Mouse (Mus musculus) forebrain, postnatal 0 days (tissue): ENCODE results near the gene Nyap1. TPM values are rescaled to one million over a fixed set of nuclear protein-coding genes. Genes with fewer than 3 reads are reported as not detected.
A peak's percentile ranks its signal among the peaks of the same experiment; 100 is the strongest.

ENCODE experiments used
- ATAC-seq: fragments of 200-750 bp; cut with Nextera tagmentation; 2 replicates; pipeline ENCODE4 v1.8.0; 2017; ENCODE audit warnings: mild to moderate bottlenecking, moderate library complexity
- DNase-seq: peaks from one replicate; pipeline ENCODE4 v3.0.0-alpha.2; 2015
- H3K27ac ChIP-seq: fragments of 300-500 bp; sonication (generic); 2 replicates; pipeline ENCODE4 v1.5.1; 2014; ENCODE audit warnings: low read depth, mild to moderate bottlenecking, antibody characterized with exemption, low read length, moderate library complexity, mixed read lengths
- H3K27me3 ChIP-seq: fragments of 300-500 bp; sonication (generic); 2 replicates; pipeline ENCODE4 v1.6.1; 2014; ENCODE audit warnings: mild to moderate bottlenecking, low read length, mixed read lengths; ENCODE audit not compliant: insufficient read depth
- H3K36me3 ChIP-seq: fragments of 300-500 bp; sonication (generic); 2 replicates; pipeline ENCODE4 v1.6.1; 2014; ENCODE audit warnings: mild to moderate bottlenecking, moderate library complexity; ENCODE audit not compliant: insufficient read depth
- H3K4me1 ChIP-seq: fragments of 300-500 bp; sonication (generic); 2 replicates; pipeline ENCODE4 v1.6.1; 2014; ENCODE audit warnings: antibody characterized with exemption; ENCODE audit not compliant: insufficient read depth
- H3K4me2 ChIP-seq: fragments of 300-500 bp; sonication (generic); 2 replicates; pipeline ENCODE4 v1.6.1; 2014; ENCODE audit warnings: low read depth, mild to moderate bottlenecking, moderate library complexity
- H3K4me3 ChIP-seq: fragments of 300-500 bp; sonication (generic); 2 replicates; pipeline ENCODE4 v1.5.1; 2014; ENCODE audit warnings: low read depth, low read length, mixed read lengths
- H3K9ac ChIP-seq: fragments of 300-500 bp; sonication (generic); 2 replicates; pipeline ENCODE4 v1.6.1; 2014; ENCODE audit warnings: mild to moderate bottlenecking
- H3K9me3 ChIP-seq: fragments of 300-500 bp; sonication (generic); 2 replicates; pipeline ENCODE4 v1.6.1; 2016; ENCODE audit warnings: low read length
- CTCF ChIP-seq: sonication (generic); IDR thresholded peaks from 2 replicates; pipeline ENCODE4 v1.5.1; 2016; ENCODE audit warnings: antibody characterized with exemption, control low read depth, low read depth
- WGBS: fragments of 180-500 bp; shearing (Covaris S2); extraction: QIAGEN DNeasy Blood & Tissue Kit; methylation state at CpG from one replicate; pipeline ENCODE4 v1.1.7; 2014; 5-methylcytosine and 5-hydroxymethylcytosine counted together
- polyA plus RNA-seq: library from polyadenylated mRNA; unstranded; fragments of >200 nt; fragmentation: Nextera tagmentation; extraction: Ambion mirVana; gene quantifications from 2 replicates; pipeline ENCODE4 v1.2.1, GENCODE M21; 2015
- total RNA-seq: library from RNA; depleted of rRNA; stranded (reverse); fragments of >200 nt; gene quantifications from 2 replicates; pipeline ENCODE4 v1.2.3, GENCODE M21; 2014

The Nyap1 gene
- total and polyA plus RNA-seq, 2 experiments from 2014 or later, result 48.9 to 252 TPM

GRCm38 (mm10) chr5:137785164-137786031 is 44.0 kb upstream of the Nyap1 start:
- Histone ChIP-seq H3K4me2 (peak overlapping the region; percentile 69), H3K4me1 (peaks cover 27% of the 10 kb centered on the region), H3K27ac (peak overlapping the region; percentile 97), H3K9me3 (no peaks in the 10 kb centered on the region), H3K36me3 (peaks cover 39% of the 10 kb centered on the region), H3K9ac (peak overlapping the region; percentile 88), H3K4me3 (peak overlapping the region; percentile 68), H3K27me3 (no peaks in the 10 kb centered on the region)
- ATAC-seq, result peak; percentile 0; the same call in 1 of the 2 replicates
- no peak for TF ChIP-seq CTCF
- no peak for DNase-seq
- WGBS, result 7% methylated on average over 57 of the region's 62 CpGs

- Histone ChIP-seq H3K4me2 (peak overlapping the region; percentile 69), H3K27ac (no peak overlapping the region), H3K9me3 (no peaks in the 10 kb centered on the region), H3K4me3 (peak overlapping the region; percentile 68), H3K27me3 (no peaks in the 10 kb centered on the region), H3K4me1 (peaks cover 36% of the 10 kb centered on the region), H3K9ac (peak overlapping the region; percentile 88; the same call in 1 of the 2 replicates), H3K36me3 (peaks cover 42% of the 10 kb centered on the region)
- no peak for TF ChIP-seq CTCF
- no peak for DNase-seq
- no peak for ATAC-seq
- 86% methylated on average over 14 of the region's 14 CpGs for WGBS
Measured at GRCm38 (mm10) chr5:137784546-137784945, 43.1 kb upstream of the Nyap1 start.

- 69% methylated on average over 9 of the region's 9 CpGs for WGBS
- no peaks in the 10 kb centered on the region for H3K9me3 ChIP-seq
- H3K27ac ChIP-seq, result no peak overlapping the region
- H3K27me3 ChIP-seq, result no peaks in the 10 kb centered on the region
- H3K4me2 ChIP-seq, result peak overlapping the region; percentile 69
- peaks cover 36% of the 10 kb centered on the region for H3K4me1 ChIP-seq
- no peak for TF ChIP-seq CTCF
- H3K36me3 ChIP-seq, result peaks cover 42% of the 10 kb centered on the region
- DNase-seq (no peak), ATAC-seq (no peak)
- 0 out of 2 replicates have a peak overlapping the region, but pooled peaks have one; percentile 7 for H3K4me3 ChIP-seq
- peak overlapping the region; percentile 25 for H3K9ac ChIP-seq
Measured at GRCm38 (mm10) chr5:137783901-137784540, 42.6 kb upstream of the Nyap1 start.

DNA sequence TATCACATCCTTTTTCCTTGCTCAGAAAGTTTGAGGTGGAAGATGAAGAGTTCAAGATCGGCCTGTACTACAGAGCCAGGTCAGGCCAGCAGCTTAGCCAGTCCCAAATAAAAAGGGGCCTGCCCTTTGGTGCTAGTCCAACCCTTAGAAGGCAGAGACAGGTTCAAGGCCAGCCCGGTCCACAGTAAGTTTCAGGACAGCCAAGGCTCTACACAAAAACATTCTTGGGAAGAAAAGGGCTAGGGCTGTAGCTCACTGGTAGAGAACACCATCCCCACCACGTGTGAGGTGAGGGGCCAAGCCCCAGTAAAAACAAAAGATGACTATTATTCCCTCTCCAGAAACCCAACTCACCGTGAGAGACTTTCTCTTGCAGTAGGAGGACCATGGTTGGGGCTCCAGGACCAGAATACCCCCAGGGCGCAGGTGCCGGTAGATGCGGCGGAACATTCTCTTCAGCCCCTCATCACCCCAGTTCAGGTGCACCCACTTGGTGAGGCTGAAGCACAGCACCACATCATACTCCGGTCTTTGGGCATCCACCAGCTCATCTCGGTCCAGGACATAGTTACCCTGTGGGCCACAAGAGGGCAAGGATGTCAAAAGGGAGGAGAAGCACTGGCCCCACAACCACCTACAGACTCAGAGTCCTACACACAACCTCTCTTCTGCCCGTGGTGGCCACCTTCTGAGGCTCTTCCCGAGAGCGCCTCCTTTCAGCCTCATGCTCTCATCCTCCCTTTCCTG is 41.5 kb upstream of the Nyap1 start:
- peaks cover 37% of the 10 kb centered on the region for H3K4me1 ChIP-seq
- ATAC-seq, result no peak
- H3K27ac ChIP-seq, result no peak overlapping the region
- no peaks in the 10 kb centered on the region for H3K9me3 ChIP-seq
- no peak for DNase-seq
- no peak overlapping the region for H3K4me3 ChIP-seq
- H3K4me2 ChIP-seq, result peak overlapping the region; percentile 69
- no peak for TF ChIP-seq CTCF
- WGBS, result 84% methylated on average over 13 of the region's 13 CpGs
- H3K36me3 ChIP-seq, result peaks cover 42% of the 10 kb centered on the region
- H3K27me3 ChIP-seq, result no peaks in the 10 kb centered on the region
- peak overlapping the region; percentile 25; the same call in 1 of the 2 replicates for H3K9ac ChIP-seq

DNA sequence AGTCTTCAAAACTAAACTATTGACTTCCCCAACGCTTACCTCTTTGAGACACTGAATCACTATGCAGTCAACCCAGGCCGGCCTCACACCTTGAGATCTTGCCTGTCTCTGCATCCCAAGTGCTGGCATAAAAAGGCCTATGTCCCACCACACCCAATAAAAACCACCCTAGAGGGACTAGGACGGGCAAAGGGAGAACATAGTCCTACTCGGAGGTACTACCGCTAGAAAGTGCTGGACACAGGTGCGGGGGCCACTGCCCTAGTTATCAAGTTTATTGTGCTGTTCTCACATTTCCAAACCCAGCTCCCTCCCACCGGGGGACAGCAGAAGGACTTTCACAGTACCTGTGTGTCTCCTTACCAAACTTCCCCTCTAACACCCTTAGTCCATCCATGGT is 40.3 kb upstream of the Nyap1 start:
- Histone ChIP-seq H3K9me3 (no peaks in the 10 kb centered on the region), H3K4me3 (no peak overlapping the region), H3K4me2 (no peak overlapping the region), H3K36me3 (peaks cover 42% of the 10 kb centered on the region), H3K27ac (no peak overlapping the region), H3K4me1 (peaks cover 39% of the 10 kb centered on the region), H3K27me3 (no peaks in the 10 kb centered on the region), H3K9ac (no peak overlapping the region)
- DNase-seq, result no peak
- TF ChIP-seq CTCF, result no peak
- WGBS, result 91% methylated on average over 7 of the region's 7 CpGs
- ATAC-seq, result no peak

DNA sequence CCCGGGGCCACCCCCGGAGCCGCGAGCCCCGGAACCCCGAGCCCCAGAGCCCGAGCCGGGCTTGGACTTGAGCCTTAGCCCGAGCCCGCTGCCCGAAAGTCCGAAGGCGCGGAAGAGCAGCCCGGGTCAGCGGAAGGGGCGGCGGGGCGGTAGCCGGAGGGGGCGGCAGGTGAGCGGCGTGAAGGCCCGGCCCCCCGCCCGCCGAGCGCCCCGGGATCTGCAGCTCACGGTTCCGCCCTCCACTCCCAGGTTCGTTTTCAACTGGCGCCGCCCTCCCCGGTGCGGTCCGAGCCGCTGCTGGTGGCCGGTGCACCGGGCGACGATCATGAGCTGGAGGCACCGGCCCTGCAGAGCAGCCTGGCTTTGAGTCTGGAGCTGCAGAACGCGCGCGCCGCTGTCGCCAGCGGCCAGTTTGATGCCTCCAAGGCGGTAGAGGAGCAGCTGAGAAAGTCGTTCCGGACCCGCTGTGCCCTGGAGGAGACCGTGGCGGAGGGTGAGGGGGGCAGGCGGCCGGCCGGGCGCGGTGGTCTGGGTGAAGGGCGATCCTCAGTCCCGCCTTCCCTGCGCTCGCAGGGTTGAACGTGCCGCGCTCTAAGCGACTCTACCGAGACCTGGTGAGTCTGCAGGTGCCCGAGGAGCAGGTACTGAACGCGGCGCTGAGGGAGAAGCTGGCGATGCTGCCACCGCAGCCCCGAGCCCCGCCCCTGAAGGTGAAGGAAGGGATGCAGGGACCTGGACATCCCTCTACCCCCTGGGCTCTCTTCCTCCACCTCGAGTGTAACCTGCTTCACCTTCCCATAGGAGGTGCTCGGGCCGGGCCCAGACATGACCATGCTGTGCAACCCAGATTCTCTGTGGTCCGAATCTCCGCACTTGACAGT is 37.9 kb upstream of the Nyap1 start:
- WGBS, result 1% methylated on average over 50 of the region's 83 CpGs

More for the DNA sequence above, 37.9 kb upstream of the Nyap1 start:
- H3K9me3 ChIP-seq, result no peaks in the 10 kb centered on the region
- 0 out of 2 replicates have a peak, but pooled peaks have one; percentile 1 for TF ChIP-seq CTCF
- peaks cover 36% of the 10 kb centered on the region for H3K36me3 ChIP-seq
- peak overlapping the region; percentile 92 for H3K9ac ChIP-seq
- H3K4me1 ChIP-seq, result peaks cover 29% of the 10 kb centered on the region
- no peaks in the 10 kb centered on the region for H3K27me3 ChIP-seq
- ATAC-seq (peak; percentile 17), DNase-seq (no peak)
- H3K27ac ChIP-seq, result peak overlapping the region; percentile 92
- H3K4me2 ChIP-seq, result peak overlapping the region; percentile 95
- peak overlapping the region; percentile 98 for H3K4me3 ChIP-seq
